9 mouse cellular contexts compared by ENCODE assay signal in the genomic region with DNA sequence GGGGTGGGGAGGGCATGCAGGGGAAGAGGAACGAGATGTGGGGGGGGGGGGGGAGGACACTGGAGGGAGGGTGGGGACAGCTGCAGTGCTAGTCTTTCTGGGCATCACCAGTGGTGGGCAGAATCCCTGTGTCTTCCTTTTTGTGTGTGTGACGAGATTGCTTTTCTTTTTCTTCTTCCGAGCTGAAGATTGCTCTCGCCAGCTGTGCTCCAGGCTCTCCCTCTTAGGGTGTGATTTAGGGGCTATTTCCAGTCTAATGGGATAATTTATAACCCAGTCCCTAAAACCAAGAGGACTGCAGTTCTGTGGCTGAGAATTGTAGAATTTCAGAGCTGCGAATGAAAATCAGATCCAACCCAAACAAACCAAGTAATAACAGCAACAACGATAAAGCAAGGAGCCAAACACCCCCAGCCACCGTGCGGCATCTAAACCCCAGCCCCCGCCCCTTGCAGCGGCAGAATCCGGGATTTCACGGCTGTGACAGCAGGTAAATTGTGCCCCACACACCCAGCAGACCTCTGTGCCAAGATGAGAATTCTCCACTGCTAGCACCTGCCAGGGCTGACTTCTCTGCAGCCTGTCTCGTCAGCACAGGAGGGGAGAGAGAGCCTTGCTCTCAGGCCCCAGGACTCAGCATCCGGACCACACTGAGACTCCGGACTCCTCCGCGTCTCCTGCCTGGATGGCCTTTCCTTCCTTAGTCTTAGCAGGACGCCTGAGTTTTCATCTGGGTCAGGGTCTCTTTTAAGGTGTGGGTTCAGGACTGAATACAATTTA.
DNase-seq lines count a peak whose midpoint lies in the region; ATAC-seq and TF ChIP-seq lines count a peak whose summit lies in the region.
"Had no signal": no experiment of that assay in that cellular context is flagged by ENCODE, and none has a peak within 500 bp of the region (broad histone marks: within the 10 kb centered on the region; RNA-seq: fewer than 3 reads in every experiment).

No protein-coding gene starts in this region.

- no peaks in the 10 kb centered on the region for H3K9me3 ChIP-seq in forebrain, postnatal 0 days (ENCODE audit: low read length)
- no peaks in the 10 kb centered on the region for H3K9me3 ChIP-seq in limb, embryonic 11.5 days (ENCODE audit: control insufficient read depth, low read length)
- no peaks in the 10 kb centered on the region for H3K9me3 ChIP-seq in stomach, embryonic 15.5 days

- intact Hi-C loops in heart, adult 2 months (cut with DNase I) = no loop called here
- intact Hi-C loops in heart, postnatal 36 days (cut with DNase I) = no loop called here

- peak; percentile 25; the same call in 1 of the 2 replicates for ATAC-seq in forebrain, postnatal 0 days
- no peak for ATAC-seq in limb, embryonic 11.5 days (ENCODE audit: insufficient number of reproducible peaks, low FRiP score, low TSS enrichment, low read depth)
- no peak for ATAC-seq in stomach, embryonic 15.5 days (ENCODE audit: insufficient read depth, low FRiP score, low read depth)

- peak overlapping the region; percentile 21 for H3K9ac ChIP-seq in heart, adult 2 months (ENCODE audit: low read depth, low read length)
- H3K9ac ChIP-seq in forebrain, postnatal 0 days = peak overlapping the region; percentile 42; the same call in 1 of the 2 replicates
- peak overlapping the region; percentile 47 for H3K9ac ChIP-seq in limb, embryonic 11.5 days (ENCODE audit: low read length)
- H3K9ac ChIP-seq in stomach, embryonic 15.5 days = no peak overlapping the region

- TF ChIP-seq POLR2A in heart, adult 2 months (IDR thresholded peaks at IDR 0.05; ENCODE audit: insufficient read depth, low read depth, low read length) = no peak
- no peak for TF ChIP-seq POLR2A in bone marrow macrophage, adult 2 months (IDR thresholded peaks at IDR 0.05; ENCODE audit: borderline replicate concordance, low read depth, low read length)

- H3K27me3 ChIP-seq in heart, adult 2 months (ENCODE audit: control insufficient read depth, insufficient read depth, low read length) = no peaks in the 10 kb centered on the region
- H3K27me3 ChIP-seq in forebrain, postnatal 0 days (ENCODE audit: insufficient read depth, low read length) = no peaks in the 10 kb centered on the region
- H3K27me3 ChIP-seq in limb, embryonic 11.5 days (ENCODE audit: control insufficient read depth, insufficient read depth, low read length) = 0 out of 2 replicates have a peak, but pooled peaks cover 2% of the 10 kb centered on the region
- H3K27me3 ChIP-seq in stomach, embryonic 15.5 days (replicated peaks) = 0 out of 2 replicates have a peak, but pooled peaks cover 3% of the 10 kb centered on the region

- no peak for DNase-seq in heart, adult 2 months
- no peak for DNase-seq in heart, postnatal 36 days
- peak; percentile 21 for DNase-seq in forebrain, postnatal 0 days
- peak; percentile 49 for DNase-seq in limb, embryonic 11.5 days (ENCODE audit: low spot score)
- no peak for DNase-seq in right cerebral cortex, postnatal 10 days (ENCODE audit: low spot score in 2 of 2)
- DNase-seq in frontal cortex, postnatal 14 days (ENCODE audit: low spot score in 2 of 2) = no peak

- no peaks in the 10 kb centered on the region for H3K36me3 ChIP-seq in heart, adult 2 months (ENCODE audit: control insufficient read depth, insufficient read depth, low read length)
- H3K36me3 ChIP-seq in forebrain, postnatal 0 days (ENCODE audit: insufficient read depth) = no peaks in the 10 kb centered on the region
- H3K36me3 ChIP-seq in limb, embryonic 11.5 days (ENCODE audit: control insufficient read depth, insufficient read depth, low read length) = no peaks in the 10 kb centered on the region
- H3K36me3 ChIP-seq in stomach, embryonic 15.5 days = no peaks in the 10 kb centered on the region

- H3K27ac ChIP-seq in heart, adult 2 months = peak overlapping the region; percentile 65
- H3K27ac ChIP-seq in bone marrow macrophage, adult 2 months (ENCODE audit: insufficient read depth, low read depth, low read length) = no peak overlapping the region
- no peak overlapping the region for H3K27ac ChIP-seq in forebrain, postnatal 0 days (ENCODE audit: low read depth, low read length)
- H3K27ac ChIP-seq in limb, embryonic 11.5 days (replicated peaks; ENCODE audit: low read depth, low read length) = no peak overlapping the region
- H3K27ac ChIP-seq in stomach, embryonic 15.5 days = no peak overlapping the region
- H3K27ac ChIP-seq: macrophage had no signal

- 2% methylated on average over 18 of the region's 18 CpGs for WGBS in heart, adult 2 months
- 2% methylated on average over 17 of the region's 18 CpGs for whole genome bisulfite sequencing in forebrain, postnatal 0 days
- WGBS in limb, embryonic 11.5 days = under 1% methylated on average over 18 of the region's 18 CpGs
- WGBS in stomach, embryonic 15.5 days = 2% methylated on average over 18 of the region's 18 CpGs

- peaks cover 8% of the 10 kb centered on the region for H3K4me1 ChIP-seq in heart, adult 2 months (ENCODE audit: control insufficient read depth, insufficient read depth, low read length)
- H3K4me1 ChIP-seq in bone marrow macrophage, adult 2 months (ENCODE audit: control insufficient read depth, insufficient read depth, low read length) = peaks cover 33% of the 10 kb centered on the region
- H3K4me1 ChIP-seq in forebrain, postnatal 0 days (ENCODE audit: insufficient read depth) = peaks cover 12% of the 10 kb centered on the region
- H3K4me1 ChIP-seq in limb, embryonic 11.5 days (ENCODE audit: control insufficient read depth, insufficient read depth, low read length) = peaks cover 25% of the 10 kb centered on the region
- peaks cover 11% of the 10 kb centered on the region; the same call in 1 of the 2 replicates for H3K4me1 ChIP-seq in stomach, embryonic 15.5 days

- no peaks in the 10 kb centered on the region for H3K79me2 ChIP-seq in heart, adult 2 months (replicated peaks; ENCODE audit: control insufficient read depth, insufficient read depth, low read length)

- H3K4me3 ChIP-seq in heart, adult 2 months = peak overlapping the region; percentile 39
- peak overlapping the region; percentile 45 for H3K4me3 ChIP-seq in bone marrow macrophage, adult 2 months (ENCODE audit: insufficient read depth, low read length)
- peak overlapping the region; percentile 17; the same call in 1 of the 2 replicates for H3K4me3 ChIP-seq in forebrain, postnatal 0 days (ENCODE audit: low read depth, low read length)
- H3K4me3 ChIP-seq in limb, embryonic 11.5 days (ENCODE audit: low read depth, low read length) = peak overlapping the region; percentile 22
- peak overlapping the region; percentile 18; the same call in 1 of the 2 replicates for H3K4me3 ChIP-seq in stomach, embryonic 15.5 days (replicated peaks)

- TF ChIP-seq CTCF in heart, adult 2 months (IDR thresholded peaks at IDR 0.05) = no peak
- no peak for TF ChIP-seq CTCF in bone marrow macrophage, adult 2 months (IDR thresholded peaks at IDR 0.05; ENCODE audit: low read depth, low read length)
- no peak for TF ChIP-seq CTCF in forebrain, postnatal 0 days (IDR thresholded peaks at IDR 0.05; ENCODE audit: low read depth)

- H3K4me2 ChIP-seq in forebrain, postnatal 0 days (ENCODE audit: low read depth) = peak overlapping the region; percentile 45
- H3K4me2 ChIP-seq in limb, embryonic 11.5 days (ENCODE audit: low read depth, severe bottlenecking) = peak overlapping the region; percentile 70
- H3K4me2 ChIP-seq in stomach, embryonic 15.5 days = peak overlapping the region; percentile 52

- TF ChIP-seq EP300 in heart, adult 2 months (IDR thresholded peaks at IDR 0.05; ENCODE audit: insufficient read depth, low read depth, low read length) = no peak

Comparison
In these comparisons a context has a peak if more than half of its experiments do, and no peak if none do; other contexts are left out.
1. DNase-seq: peak in forebrain, postnatal 0 days (single experiment) and limb, embryonic 11.5 days (single experiment); none in heart, adult 2 months (0 of 2), heart, postnatal 36 days (0 of 2), right cerebral cortex, postnatal 10 days (0 of 2) and frontal cortex, postnatal 14 days (0 of 2).
2. Peak in every context shown above with its lines, with median percentiles within 50 percentile points of each other: H3K4me3 ChIP-seq and H3K4me2 ChIP-seq.